Comparison of ENCODE assay signal across 8 mouse cellular contexts in the genomic region with DNA sequence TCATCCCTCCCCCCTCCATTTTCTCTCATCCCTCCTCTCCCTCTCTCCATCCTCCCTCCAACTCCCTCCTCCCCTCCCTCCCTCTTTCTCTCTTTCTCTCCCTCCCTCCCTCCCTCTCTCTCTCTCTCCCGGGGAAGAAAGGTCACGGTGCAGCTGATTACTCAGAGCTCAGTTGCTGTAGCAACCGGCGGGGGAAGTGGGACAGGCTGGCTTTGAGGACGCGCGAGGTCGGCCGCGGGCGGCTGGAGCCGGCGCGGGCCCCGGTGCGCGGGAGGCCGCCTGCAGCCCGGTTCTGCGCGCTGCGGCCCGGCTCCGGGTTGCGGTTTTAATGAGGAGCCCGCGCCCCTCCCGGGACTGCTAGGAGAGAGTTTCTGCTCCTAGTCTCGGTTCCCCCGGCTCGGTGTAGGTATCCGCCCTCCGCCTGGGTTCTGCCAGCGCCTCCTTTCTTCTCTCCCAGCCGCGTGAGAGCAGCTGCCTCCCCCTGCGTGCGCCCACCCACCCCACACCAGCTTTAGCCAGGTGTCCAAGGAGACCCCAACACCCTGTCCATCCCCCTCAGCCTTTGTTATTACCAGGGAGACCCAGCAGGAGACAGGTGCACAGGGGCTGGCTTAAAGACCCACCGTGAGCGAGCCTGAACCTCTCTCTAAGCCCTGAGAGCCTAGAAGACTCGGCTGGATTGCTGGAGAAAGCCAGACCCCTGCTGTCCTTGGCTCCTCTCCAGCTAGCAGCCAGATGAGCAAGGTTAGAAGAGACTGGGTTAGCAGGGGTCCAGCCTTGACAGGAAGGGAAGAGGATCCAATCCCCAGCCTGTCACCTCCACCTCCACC.
A peak's percentile ranks its signal among the peaks of the same experiment; 100 is the strongest.
DNase-seq lines count a peak whose midpoint lies in the region; ATAC-seq and TF ChIP-seq lines count a peak whose summit lies in the region.

No protein-coding gene starts in this region.

- no peaks in the 10 kb centered on the region for H3K36me3 ChIP-seq in forebrain, embryonic 16.5 days (ENCODE audit: control insufficient read depth, insufficient read depth)
- H3K36me3 ChIP-seq in lung, postnatal 0 days (ENCODE audit: insufficient read depth, low read length), result no peaks in the 10 kb centered on the region

- 0 out of 2 replicates have a peak, but pooled peaks have one; percentile 1 for TF ChIP-seq CTCF in lung, postnatal 0 days (IDR thresholded peaks at IDR 0.05)

- no peaks in the 10 kb centered on the region for H3K9me3 ChIP-seq in forebrain, embryonic 16.5 days (ENCODE audit: control insufficient read depth, low read length)
- no peaks in the 10 kb centered on the region for H3K9me3 ChIP-seq in lung, postnatal 0 days (ENCODE audit: low read length)

- peak overlapping the region; percentile 63 for H3K9ac ChIP-seq in forebrain, embryonic 16.5 days (replicated peaks; ENCODE audit: low read depth, low read length)
- H3K9ac ChIP-seq in lung, postnatal 0 days (replicated peaks; ENCODE audit: low read depth), result peak overlapping the region; percentile 23; the same call in 1 of the 2 replicates

- intact Hi-C loops in heart, postnatal 36 days (cut with DNase I), result no loop called here

- peaks cover 46% of the 10 kb centered on the region for H3K4me1 ChIP-seq in forebrain, embryonic 16.5 days (replicated peaks; ENCODE audit: control insufficient read depth, insufficient read depth, low read length)
- peaks cover 14% of the 10 kb centered on the region for H3K4me1 ChIP-seq in lung, postnatal 0 days (ENCODE audit: insufficient read depth, low read depth, low read length)

- H3K27me3 ChIP-seq in forebrain, embryonic 16.5 days (replicated peaks; ENCODE audit: control insufficient read depth, insufficient read depth, low read length), result no peaks in the 10 kb centered on the region
- no peaks in the 10 kb centered on the region for H3K27me3 ChIP-seq in lung, postnatal 0 days (replicated peaks; ENCODE audit: insufficient read depth, low read length)

- H3K4me3 ChIP-seq in forebrain, embryonic 16.5 days (replicated peaks; ENCODE audit: low read length), result peak overlapping the region; percentile 28
- peak overlapping the region; percentile 31 for H3K4me3 ChIP-seq in lung, postnatal 0 days (ENCODE audit: low read depth, low read length)

- peak; percentile 92 for DNase-seq in brain, embryonic 18.5 days (ENCODE audit: low read depth, low spot score)
- DNase-seq in heart, postnatal 36 days, result peak; percentile 78 to 86
- DNase-seq in layer of hippocampus, adult 8-10 months (ENCODE audit: low spot score in 2 of 2), result peak; percentile 84 to 87
- peak; percentile 93 for DNase-seq in lung, postnatal 0 days (ENCODE audit: low spot score)
- DNase-seq in ovary, postnatal 10 days (ENCODE audit: low spot score), result peak; percentile 70
- peak; percentile 78 for DNase-seq in thymus, postnatal 0 days (ENCODE audit: low spot score)

- H3K27ac ChIP-seq in forebrain, embryonic 16.5 days (ENCODE audit: low read length), result peak overlapping the region; percentile 100
- peak overlapping the region; percentile 85 for H3K27ac ChIP-seq in lung, postnatal 0 days (ENCODE audit: low read length)

- no peak for TF ChIP-seq EP300 in lung, postnatal 0 days (IDR thresholded peaks at IDR 0.05)

- H3K4me2 ChIP-seq in forebrain, embryonic 16.5 days (ENCODE audit: low read length), result peak overlapping the region; percentile 69
- H3K4me2 ChIP-seq in lung, postnatal 0 days (replicated peaks; ENCODE audit: low read depth, low read length), result peak overlapping the region; percentile 63

- 1% methylated on average over 41 of the region's 41 CpGs for WGBS in forebrain, embryonic 16.5 days
- WGBS in lung, postnatal 0 days, result 2% methylated on average over 37 of the region's 41 CpGs

- ATAC-seq in CD4-positive, CD25-positive, alpha-beta regulatory T cell, adult 4 months, result peak; percentile 82
- ATAC-seq in forebrain, embryonic 16.5 days, result peak; percentile 78
- ATAC-seq in lung, postnatal 0 days, result peak; percentile 73

Comparison
In these comparisons a context has a peak if more than half of its experiments do, and no peak if none do; other contexts are left out.
1. Peak in every context shown above with its lines: DNase-seq, ATAC-seq, H3K4me3 ChIP-seq and H3K27ac ChIP-seq.